Mouse (Mus musculus) embryonic facial prominence, embryonic 10.5 days (tissue): ENCODE data around the gene Hoxc13. TPM values are rescaled to one million over a fixed set of nuclear protein-coding genes. Genes with fewer than 3 reads are reported as not detected.

Experiments
- DNase-seq: peaks from one replicate; pipeline ENCODE4 v3.0.0-alpha.2; 2017; ENCODE audit warnings: low spot score
- H3K27ac ChIP-seq: fragments of 300-500 bp; sonication (generic); replicated peaks from 2 replicates; pipeline ENCODE4 v1.5.1; 2016; ENCODE audit warnings: mild to moderate bottlenecking
- H3K27me3 ChIP-seq: fragments of 300-500 bp; sonication (generic); replicated peaks from 2 replicates; pipeline ENCODE4 v1.6.1; 2016; ENCODE audit warnings: low read depth, mild to moderate bottlenecking; ENCODE audit not compliant: poor library complexity, severe bottlenecking
- H3K36me3 ChIP-seq: fragments of 300-500 bp; sonication (generic); replicated peaks from 2 replicates; pipeline ENCODE4 v1.6.1; 2016; ENCODE audit warnings: mild to moderate bottlenecking, moderate library complexity
- H3K4me1 ChIP-seq: fragments of 300-500 bp; sonication (generic); 2 replicates; pipeline ENCODE4 v1.6.1; 2016
- H3K4me3 ChIP-seq: fragments of 300-500 bp; sonication (generic); 2 replicates; pipeline ENCODE4 v1.5.1; 2016; ENCODE audit warnings: mild to moderate bottlenecking, moderate library complexity
- H3K9me3 ChIP-seq: fragments of 300-500 bp; sonication (generic); 2 replicates; pipeline ENCODE4 v1.6.1; 2016; ENCODE audit warnings: mild to moderate bottlenecking
- WGBS: fragments of 180-500 bp; shearing (Covaris S2); methylation state at CpG from one replicate; pipeline ENCODE4 v1.1.7; 2016; 5-methylcytosine and 5-hydroxymethylcytosine counted together
- polyA plus RNA-seq: library from polyadenylated mRNA; unstranded; fragments of >200 nt; fragmentation: Nextera tagmentation; extraction: Ambion mirVana; gene quantifications from 2 replicates; pipeline ENCODE4 v1.2.1, GENCODE M21; 2016

Hoxc13 gene
- polyA plus RNA-seq, 1 experiment from 2014 or later: not detected

DNA sequence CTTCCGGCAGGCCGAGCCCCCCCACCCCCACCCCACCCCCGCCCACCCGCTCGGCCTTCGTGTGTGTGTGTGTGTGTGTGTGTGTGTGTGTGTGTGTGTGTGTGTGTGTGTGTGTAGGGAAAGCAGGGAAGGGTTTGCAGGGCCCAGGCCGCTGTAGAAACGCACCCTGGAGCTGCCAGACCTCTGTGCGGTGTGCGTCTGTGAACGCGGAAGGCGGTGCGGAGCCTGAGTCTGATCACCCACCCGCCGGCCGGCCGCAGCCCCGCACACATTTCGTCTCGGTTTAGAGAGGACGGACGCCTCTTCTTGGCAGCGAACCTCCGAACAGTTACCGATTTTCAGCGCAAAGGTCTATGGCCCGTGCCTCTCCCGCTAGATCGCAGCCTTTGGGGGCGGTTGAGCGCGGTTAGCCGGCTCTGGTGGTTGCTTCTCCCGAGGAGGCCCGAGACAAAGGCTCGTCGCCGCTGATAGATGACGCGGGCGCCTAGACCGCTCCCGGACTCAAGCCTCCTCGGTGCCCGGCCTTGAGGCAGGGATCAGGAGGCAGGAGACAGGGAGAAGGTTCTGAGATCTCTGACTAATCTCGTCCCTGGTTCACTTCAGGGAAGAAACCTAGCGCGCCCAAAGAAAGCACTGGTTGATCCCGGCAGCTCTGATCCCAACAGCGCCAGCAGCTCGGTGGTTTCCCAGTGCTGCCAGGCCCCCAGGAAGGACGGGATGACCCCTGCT lies 22.0 kb downstream of the Hoxc13 start:
- peak overlapping the region; percentile 31; the same call in 1 of the 2 replicates for H3K4me3 ChIP-seq
- no peak overlapping the region for H3K27ac ChIP-seq
- under 1% methylated on average over 52 of the region's 53 CpGs for WGBS
- H3K9me3 ChIP-seq: no peaks in the 10 kb centered on the region
- peak; percentile 53 for DNase-seq
- H3K4me1 ChIP-seq: peaks cover 4% of the 10 kb centered on the region; the same call in 1 of the 2 replicates
- peaks cover 100% of the 10 kb centered on the region for H3K27me3 ChIP-seq
- H3K36me3 ChIP-seq: no peaks in the 10 kb centered on the region

DNA sequence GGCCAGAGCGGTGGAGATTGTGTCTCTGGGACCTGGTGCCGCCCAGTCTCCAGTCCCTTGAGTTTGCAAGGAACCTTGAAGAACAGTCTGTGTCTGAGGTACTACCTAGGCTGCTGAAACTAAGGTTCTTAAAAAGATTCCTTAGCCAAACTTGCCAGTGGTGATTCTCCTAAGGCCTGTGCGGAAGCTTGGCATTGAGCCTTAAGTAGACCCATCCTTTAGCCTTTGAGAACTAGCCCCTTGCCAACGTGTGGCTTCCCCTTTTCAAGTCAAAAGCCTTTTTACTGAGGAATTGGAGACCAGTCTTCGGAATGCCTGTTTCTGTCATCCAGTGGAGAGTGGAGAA lies 22.5 kb downstream of the Hoxc13 start:
- Histone ChIP-seq H3K9me3 (no peaks in the 10 kb centered on the region), H3K4me1 (peaks cover 4% of the 10 kb centered on the region; the same call in 1 of the 2 replicates), H3K27ac (no peak overlapping the region), H3K27me3 (peaks cover 100% of the 10 kb centered on the region), H3K36me3 (no peaks in the 10 kb centered on the region), H3K4me3 (no peak overlapping the region)
- WGBS: 2% methylated on average over 5 of the region's 5 CpGs
- peak; percentile 65 for DNase-seq

DNA sequence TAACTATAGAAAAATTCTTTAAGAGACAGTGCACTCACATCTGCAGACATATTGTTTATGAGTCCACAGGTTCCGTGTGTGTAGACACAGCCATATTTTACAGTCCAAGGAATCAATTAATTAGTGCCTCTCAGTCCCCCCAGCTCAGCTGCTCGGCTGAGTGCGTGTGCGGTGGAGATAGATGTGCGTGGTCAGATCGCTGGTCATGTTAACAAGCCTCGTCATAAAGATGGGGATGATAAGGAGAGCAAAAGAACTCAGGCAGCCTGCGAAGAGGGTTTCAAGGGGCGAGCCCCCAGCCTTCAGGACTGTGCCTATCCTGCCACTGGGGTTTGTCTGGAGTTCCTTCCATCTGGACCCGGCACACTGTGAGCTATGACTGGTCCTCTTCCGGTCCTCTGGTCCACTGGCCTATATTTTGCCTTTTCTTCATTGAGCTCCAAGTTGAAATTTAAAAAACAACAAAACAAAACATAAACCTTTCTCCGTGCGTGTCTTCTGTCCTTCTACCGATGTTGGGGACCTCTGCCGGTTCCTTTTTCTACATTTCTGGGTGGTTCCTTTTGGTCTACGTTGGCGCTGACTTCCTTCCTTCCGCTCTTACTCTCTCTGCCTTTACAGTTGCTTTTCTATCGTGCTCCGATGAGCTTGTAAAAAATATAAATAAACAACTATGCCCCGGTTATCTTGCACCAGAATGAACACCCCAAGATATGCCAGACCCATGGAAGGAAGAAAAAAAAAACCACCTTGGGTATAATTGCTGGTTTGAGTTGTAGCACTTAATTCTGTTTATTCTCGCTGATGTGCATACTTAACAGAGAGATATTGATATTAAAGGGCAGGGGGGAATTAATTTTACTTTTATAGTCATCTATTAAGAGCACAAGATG lies 24.5 kb downstream of the Hoxc13 start:
- Histone ChIP-seq H3K4me3 (no peak overlapping the region), H3K27me3 (peaks cover 100% of the 10 kb centered on the region), H3K36me3 (no peaks in the 10 kb centered on the region), H3K4me1 (peaks cover 4% of the 10 kb centered on the region; the same call in 1 of the 2 replicates), H3K27ac (no peak overlapping the region), H3K9me3 (no peaks in the 10 kb centered on the region)
- WGBS: 8% methylated on average over 22 of the region's 22 CpGs
- DNase-seq: no peak

DNA sequence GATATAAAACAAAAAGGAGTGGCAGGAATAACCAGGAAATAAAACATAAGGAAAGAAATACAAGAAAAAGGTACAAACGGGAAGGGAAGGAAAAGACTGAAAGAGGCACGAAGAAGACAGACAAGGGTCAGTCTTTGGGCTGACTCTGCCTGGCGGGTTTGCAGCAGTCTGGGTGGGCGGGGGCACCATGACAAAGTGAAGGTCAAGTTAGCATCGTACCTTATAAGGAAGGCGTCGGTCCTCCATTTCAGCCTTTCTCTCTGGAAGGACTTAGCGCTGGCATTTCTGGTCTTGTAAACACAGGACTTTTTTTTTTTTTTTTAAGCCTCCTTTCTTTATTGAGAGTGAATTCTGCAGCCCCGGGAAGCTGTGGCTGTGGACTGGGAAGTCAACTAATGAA lies 26.4 kb downstream of the Hoxc13 start:
- H3K36me3 ChIP-seq: no peaks in the 10 kb centered on the region
- peaks cover 100% of the 10 kb centered on the region for H3K27me3 ChIP-seq
- H3K9me3 ChIP-seq: no peaks in the 10 kb centered on the region
- H3K4me1 ChIP-seq: peaks cover 4% of the 10 kb centered on the region; the same call in 1 of the 2 replicates
- no peak overlapping the region for H3K4me3 ChIP-seq
- 2% methylated on average over 9 of the region's 9 CpGs for WGBS
- no peak for DNase-seq
- H3K27ac ChIP-seq: no peak overlapping the region

DNA sequence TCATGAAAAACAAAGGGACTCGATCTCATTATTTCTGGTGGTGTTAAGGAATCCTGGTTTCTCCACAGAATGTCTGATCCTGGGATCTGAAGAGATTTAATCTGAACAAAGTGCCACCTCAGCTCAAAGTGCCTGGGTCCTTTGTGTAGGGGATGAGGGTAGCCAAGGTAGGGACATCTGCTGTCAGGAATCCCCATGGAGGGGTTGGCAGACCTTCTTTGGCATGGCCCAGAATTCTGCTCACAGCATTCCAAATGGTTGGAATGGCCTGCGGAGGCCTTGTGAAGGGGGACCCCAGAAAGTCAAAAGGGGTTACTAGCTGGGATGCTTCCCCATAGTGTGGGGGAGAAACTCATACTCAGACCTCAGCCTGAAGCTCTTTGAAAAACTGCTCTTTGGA lies 27.9 kb downstream of the Hoxc13 start:
- no peak overlapping the region for H3K27ac ChIP-seq

DNA sequence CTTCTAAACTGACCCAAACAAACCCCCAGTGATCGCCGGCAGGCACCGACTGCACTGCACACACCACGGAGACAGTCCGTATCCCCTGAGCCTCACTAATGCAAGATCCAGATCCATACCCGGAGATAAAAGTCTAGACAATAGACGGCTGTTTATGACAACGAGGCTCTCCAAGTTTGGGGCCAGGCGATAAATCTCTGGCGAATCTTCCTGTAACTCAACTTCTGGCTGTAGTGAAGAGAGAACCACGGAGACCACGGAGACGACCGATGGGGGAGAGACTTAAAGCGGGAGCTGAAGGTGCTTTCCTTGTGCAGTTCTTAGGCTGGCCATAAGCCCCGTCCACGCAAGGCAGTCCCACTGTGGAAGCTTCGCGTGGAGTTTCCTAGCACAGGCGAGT lies 28.8 kb downstream of the Hoxc13 start:
- H3K4me3 ChIP-seq: no peak overlapping the region
- no peaks in the 10 kb centered on the region for H3K36me3 ChIP-seq
- WGBS: under 1% methylated on average over 20 of the region's 20 CpGs
- peaks cover 100% of the 10 kb centered on the region for H3K27me3 ChIP-seq
- no peaks in the 10 kb centered on the region for H3K9me3 ChIP-seq
- H3K27ac ChIP-seq: no peak overlapping the region
- DNase-seq: peak; percentile 49
- peaks cover 2% of the 10 kb centered on the region; the same call in 1 of the 2 replicates for H3K4me1 ChIP-seq

More for the DNA sequence above, 27.9 kb downstream of the Hoxc13 start:
- no peaks in the 10 kb centered on the region for H3K36me3 ChIP-seq
- H3K4me3 ChIP-seq: no peak overlapping the region
- no peak for DNase-seq
- H3K4me1 ChIP-seq: no peaks in the 10 kb centered on the region
- H3K27me3 ChIP-seq: peaks cover 100% of the 10 kb centered on the region
- H3K9me3 ChIP-seq: no peaks in the 10 kb centered on the region
- whole genome bisulfite sequencing: 10% methylated on average over 2 of the region's 2 CpGs

DNA sequence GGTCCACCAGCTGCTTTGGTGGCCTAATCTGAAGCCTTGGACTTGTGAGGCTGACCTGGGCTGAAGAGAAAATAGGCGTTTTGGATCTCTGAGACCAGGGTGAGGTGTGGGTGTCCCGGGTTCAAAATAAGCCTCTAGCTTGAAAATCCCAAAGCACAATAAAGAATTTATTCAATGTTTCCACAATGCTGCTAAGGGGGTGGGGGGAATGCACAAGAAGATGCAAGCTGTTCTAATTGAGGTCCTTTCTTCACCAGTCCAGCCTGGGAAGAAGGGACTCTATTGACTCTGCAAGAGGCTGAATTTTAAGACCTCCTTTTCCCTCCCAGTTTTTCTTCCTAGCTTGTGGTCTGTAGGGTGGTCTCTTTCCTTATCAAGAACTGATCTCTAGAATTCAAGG lies 30.0 kb downstream of the Hoxc13 start:
- Histone ChIP-seq H3K4me3 (no peak overlapping the region), H3K36me3 (no peaks in the 10 kb centered on the region), H3K9me3 (no peaks in the 10 kb centered on the region), H3K27ac (no peak overlapping the region), H3K27me3 (peaks cover 100% of the 10 kb centered on the region), H3K4me1 (peaks cover 5% of the 10 kb centered on the region; the same call in 1 of the 2 replicates)
- no peak for DNase-seq
- WGBS: 8% methylated on average over 2 of the region's 2 CpGs

DNA sequence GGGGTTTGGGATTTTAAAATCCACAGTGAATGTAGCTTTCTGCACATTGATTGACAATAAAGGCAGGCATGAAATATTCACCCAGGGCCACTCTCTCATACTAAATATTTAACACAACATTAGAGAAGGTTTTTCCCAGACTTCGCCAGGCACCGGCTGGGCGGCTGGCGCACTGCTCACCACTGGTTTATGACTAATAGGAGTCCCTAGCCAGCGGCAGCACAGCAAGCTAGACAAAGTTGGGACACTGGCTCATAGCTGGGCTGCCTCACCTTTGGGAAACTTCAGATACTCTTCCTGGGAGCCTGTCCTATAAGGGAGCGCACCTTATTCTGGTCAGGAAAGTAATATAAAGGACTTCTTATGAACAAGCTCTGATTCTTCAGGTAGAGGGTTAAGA lies 32.7 kb downstream of the Hoxc13 start:
- DNase-seq: no peak
- no peaks in the 10 kb centered on the region for H3K9me3 ChIP-seq
- peaks cover 100% of the 10 kb centered on the region for H3K27me3 ChIP-seq
- H3K4me3 ChIP-seq: no peak overlapping the region
- H3K36me3 ChIP-seq: no peaks in the 10 kb centered on the region
- WGBS: 3% methylated on average over 6 of the region's 6 CpGs
- peaks cover 5% of the 10 kb centered on the region; the same call in 1 of the 2 replicates for H3K4me1 ChIP-seq
- no peak overlapping the region for H3K27ac ChIP-seq

DNA sequence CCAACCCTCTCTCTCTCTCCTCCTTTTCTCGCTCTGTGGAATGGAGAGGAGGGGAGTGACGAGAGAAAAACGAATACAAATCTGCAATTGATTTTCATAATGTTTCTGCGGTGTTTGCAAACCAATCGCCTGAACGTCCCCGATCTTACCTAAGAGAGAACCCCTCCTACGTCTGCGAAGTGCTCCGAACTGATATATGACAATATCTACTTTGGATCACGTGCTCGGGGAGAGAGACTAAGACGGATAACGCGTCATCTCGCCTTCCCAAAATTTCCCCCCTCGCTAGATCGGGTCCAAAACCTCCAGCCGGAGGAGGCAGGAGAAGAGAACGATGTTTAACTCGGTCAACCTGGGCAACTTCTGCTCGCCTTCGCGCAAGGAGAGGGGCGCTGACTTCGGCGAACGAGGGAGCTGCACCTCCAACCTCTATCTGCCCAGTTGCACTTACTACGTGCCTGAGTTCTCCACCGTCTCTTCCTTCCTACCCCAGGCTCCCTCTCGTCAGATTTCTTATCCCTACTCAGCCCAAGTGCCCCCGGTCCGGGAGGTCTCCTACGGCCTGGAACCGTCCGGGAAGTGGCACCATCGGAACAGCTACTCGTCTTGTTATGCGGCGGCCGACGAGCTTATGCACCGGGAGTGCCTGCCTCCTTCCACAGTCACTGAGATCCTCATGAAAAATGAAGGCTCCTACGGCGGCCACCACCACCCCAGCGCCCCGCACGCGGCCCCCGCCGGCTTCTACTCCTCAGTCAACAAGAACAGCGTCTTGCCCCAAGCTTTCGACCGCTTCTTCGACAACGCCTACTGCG lies 33.5 kb downstream of the Hoxc13 start, which contains the start of gene Hoxc11:
Hoxc11 (plus strand) TSS at position 236 of the 815 bp plus-strand sequence.
- DNase-seq: no peak
- under 1% methylated on average over 57 of the region's 57 CpGs for WGBS
- Histone ChIP-seq H3K27me3 (peaks cover 100% of the 10 kb centered on the region), H3K4me3 (no peak within 1 kb of the TSS), H3K36me3 (no peaks in the 10 kb centered on the region), H3K9me3 (no peaks in the 10 kb centered on the region), H3K4me1 (peaks cover 5% of the 10 kb centered on the region; the same call in 1 of the 2 replicates), H3K27ac (no peak within 1 kb of the TSS)

DNA sequence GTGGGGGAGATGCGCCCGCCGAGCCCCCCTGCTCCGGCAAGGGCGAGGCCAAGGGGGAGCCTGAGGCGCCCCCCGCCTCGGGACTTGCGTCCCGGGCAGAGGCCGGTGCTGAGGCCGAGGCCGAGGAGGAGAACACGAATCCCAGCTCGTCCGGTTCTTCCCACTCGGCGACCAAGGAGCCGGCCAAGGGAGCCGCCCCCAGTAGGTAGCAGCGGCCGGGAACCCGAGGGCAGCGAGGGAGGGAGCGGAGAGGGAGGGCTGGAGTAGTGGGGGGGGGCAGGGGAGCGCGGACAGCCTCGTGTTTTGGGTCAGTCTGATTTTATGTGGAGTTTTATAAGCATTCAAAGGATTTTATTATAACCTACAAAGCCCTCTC lies 34.1 kb downstream of the Hoxc13 start:
- Histone ChIP-seq H3K27ac (no peak overlapping the region), H3K4me3 (no peak overlapping the region), H3K36me3 (no peaks in the 10 kb centered on the region), H3K4me1 (peaks cover 5% of the 10 kb centered on the region; the same call in 1 of the 2 replicates), H3K9me3 (no peaks in the 10 kb centered on the region), H3K27me3 (peaks cover 100% of the 10 kb centered on the region)
- WGBS: under 1% methylated on average over 28 of the region's 28 CpGs
- no peak for DNase-seq

DNA sequence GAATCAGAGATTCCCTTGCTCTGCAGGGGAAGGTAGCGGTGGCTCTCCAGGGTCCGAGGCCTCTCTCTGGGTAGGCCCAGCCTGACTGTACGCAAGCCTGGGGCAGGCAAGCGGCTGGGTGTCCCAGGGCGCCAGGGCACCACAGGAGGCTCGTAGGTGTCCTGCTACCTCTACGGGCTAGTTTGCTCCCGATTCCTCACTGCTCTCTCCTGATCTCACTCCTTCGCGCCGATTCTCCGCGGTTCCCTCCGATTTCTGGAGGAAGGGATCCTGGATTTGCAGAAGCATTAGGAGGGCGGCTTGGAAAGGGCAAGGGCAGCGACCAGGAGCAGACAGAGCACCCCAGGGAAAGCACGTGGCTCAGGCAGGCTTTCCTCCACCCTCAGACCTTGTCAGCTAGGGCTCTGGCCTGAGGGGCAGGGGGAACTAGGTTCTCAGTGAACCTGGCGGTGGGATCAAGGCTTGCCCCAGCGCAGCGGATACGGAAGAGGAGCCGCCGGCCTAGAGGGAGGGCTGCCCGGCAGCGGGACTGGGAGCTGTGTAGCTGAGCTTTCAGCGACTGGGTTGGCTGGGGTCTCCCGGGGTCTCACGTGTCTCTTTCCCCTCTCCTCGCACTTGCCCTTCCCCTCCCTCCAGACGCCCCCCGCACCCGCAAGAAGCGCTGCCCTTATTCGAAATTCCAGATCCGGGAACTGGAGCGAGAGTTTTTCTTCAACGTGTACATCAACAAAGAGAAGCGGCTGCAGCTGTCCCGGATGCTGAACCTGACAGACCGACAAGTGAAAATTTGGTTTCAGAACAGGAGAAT lies 35.1 kb downstream of the Hoxc13 start:
- WGBS: under 1% methylated on average over 40 of the region's 40 CpGs
- Histone ChIP-seq H3K27me3 (peaks cover 100% of the 10 kb centered on the region), H3K36me3 (no peaks in the 10 kb centered on the region), H3K4me3 (no peak overlapping the region), H3K4me1 (peaks cover 5% of the 10 kb centered on the region; the same call in 1 of the 2 replicates), H3K27ac (no peak overlapping the region), H3K9me3 (no peaks in the 10 kb centered on the region)
- DNase-seq: peak; percentile 73
